Mouse (Mus musculus): ENCODE measurements at regions not wholly inside any gene's neighbourhood (a gene's known extent, or its start where the extent isn't known, plus 50 kb on each side); places are given as distances from the start of the nearest gene placed in this dataset.
"Not testable (repeated sequence)": the region's sequence is repeated elsewhere in the genome, so short reads cannot be mapped to it uniquely, and the experiment has no call there.

DNA sequence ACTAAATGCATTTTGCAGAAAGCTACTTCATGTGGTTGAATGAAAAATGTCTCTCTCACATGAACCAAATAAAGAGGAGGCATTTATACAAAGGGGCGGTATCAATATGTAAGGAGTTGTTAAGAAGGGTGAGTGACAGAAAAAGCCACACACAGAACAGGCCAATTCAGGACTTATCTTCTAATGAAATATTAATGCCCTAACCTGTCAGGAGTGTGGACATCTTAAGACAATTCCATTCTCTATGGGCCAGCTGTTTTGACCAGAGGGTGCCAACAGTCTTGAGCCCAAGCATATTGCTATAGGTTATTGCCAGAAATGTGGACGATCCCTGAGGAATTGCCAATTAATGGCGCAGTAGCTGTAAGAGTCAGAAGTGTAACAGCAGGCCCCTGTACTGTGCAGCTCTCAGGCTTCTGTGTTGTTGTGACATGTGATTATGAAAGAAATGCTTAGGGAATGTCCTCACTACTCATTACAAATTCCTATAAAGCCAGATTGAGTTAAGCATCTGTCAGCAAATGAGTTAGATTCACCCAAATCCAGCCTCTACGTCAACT is 393.8 kb downstream of the Ice1 start:
- H3K36me3 ChIP-seq (ENCODE audit: control insufficient read depth, insufficient read depth, low read length), result no peaks in the 10 kb centered on the region
- no peaks in the 10 kb centered on the region for H3K4me1 ChIP-seq (ENCODE audit: control insufficient read depth, insufficient read depth, insufficient read length, low read length)
- no peak overlapping the region for H3K27ac ChIP-seq (ENCODE audit: insufficient read depth, low read depth, low read length)
- 90% methylated on average over 4 of the region's 4 CpGs for WGBS
- H3K4me3 ChIP-seq (ENCODE audit: low read depth, low read length), result no peak overlapping the region
- no peaks in the 10 kb centered on the region for H3K27me3 ChIP-seq (ENCODE audit: control insufficient read depth, insufficient read depth, low read length)
- TF ChIP-seq CTCF (IDR thresholded peaks at IDR 0.05; ENCODE audit: extremely low read depth, insufficient read length, insufficient replicate concordance, low read depth, low read length), result no peak
- no peak for TF ChIP-seq POLR2A (IDR thresholded peaks at IDR 0.05; ENCODE audit: low read depth, low read length)

DNA sequence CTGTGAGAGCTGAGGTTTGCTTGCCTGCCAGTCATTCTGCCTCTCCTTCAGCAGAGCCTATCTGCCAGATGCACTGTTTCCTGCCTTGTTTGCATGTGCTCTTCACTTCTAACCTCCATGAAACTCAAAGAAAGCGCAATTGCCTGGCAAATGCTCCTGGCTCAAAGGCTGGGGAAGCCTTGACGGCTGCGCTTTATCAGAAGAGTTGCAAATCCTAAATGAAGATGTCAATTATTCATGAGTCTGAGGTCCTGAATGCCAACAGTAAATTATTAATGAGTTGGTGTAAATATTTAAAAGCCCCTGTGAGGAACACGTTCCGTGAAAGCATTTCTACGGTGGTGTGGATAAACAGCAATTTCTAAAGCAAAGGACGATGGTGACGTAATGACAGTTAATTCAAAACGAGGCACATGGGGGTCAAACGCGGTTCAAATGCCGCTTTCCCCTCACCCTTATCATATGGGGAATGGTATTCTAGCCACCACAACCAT is 377.4 kb downstream of the Ice1 start:
- TF ChIP-seq POLR2A (IDR thresholded peaks at IDR 0.05; ENCODE audit: low read depth, low read length) (no peak), CTCF (IDR thresholded peaks at IDR 0.05; ENCODE audit: extremely low read depth, insufficient read length, insufficient replicate concordance, low read depth, low read length) (no peak)
- Histone ChIP-seq H3K36me3 (ENCODE audit: control insufficient read depth, insufficient read depth, low read length) (no peaks in the 10 kb centered on the region), H3K4me3 (ENCODE audit: low read depth, low read length) (no peak overlapping the region), H3K4me1 (ENCODE audit: control insufficient read depth, insufficient read depth, insufficient read length, low read length) (no peaks in the 10 kb centered on the region), H3K27ac (ENCODE audit: insufficient read depth, low read depth, low read length) (no peak overlapping the region), H3K27me3 (ENCODE audit: control insufficient read depth, insufficient read depth, low read length) (no peaks in the 10 kb centered on the region)
- WGBS, result 41% methylated on average over 12 of the region's 12 CpGs

GRCm38 (mm10) chr13:70263654-70264053 is 373.8 kb downstream of the Ice1 start:
- H3K27me3 ChIP-seq (ENCODE audit: control insufficient read depth, insufficient read depth, low read length), result no peaks in the 10 kb centered on the region
- no peaks in the 10 kb centered on the region for H3K4me1 ChIP-seq (ENCODE audit: control insufficient read depth, insufficient read depth, insufficient read length, low read length)
- no peak for TF ChIP-seq POLR2A (IDR thresholded peaks at IDR 0.05; ENCODE audit: low read depth, low read length)
- TF ChIP-seq CTCF (IDR thresholded peaks at IDR 0.05; ENCODE audit: extremely low read depth, insufficient read length, insufficient replicate concordance, low read depth, low read length), result no peak
- no peak overlapping the region for H3K4me3 ChIP-seq (ENCODE audit: low read depth, low read length)
- no peak overlapping the region for H3K27ac ChIP-seq (ENCODE audit: insufficient read depth, low read depth, low read length)
- H3K36me3 ChIP-seq (ENCODE audit: control insufficient read depth, insufficient read depth, low read length), result no peaks in the 10 kb centered on the region
- WGBS, result 75% methylated on average over 3 of the region's 3 CpGs

- 78% methylated on average over 10 of the region's 10 CpGs for WGBS
- H3K4me1 ChIP-seq (ENCODE audit: control insufficient read depth, insufficient read depth, insufficient read length, low read length); H3K27ac ChIP-seq (ENCODE audit: insufficient read depth, low read depth, low read length); H3K36me3 ChIP-seq (ENCODE audit: control insufficient read depth, insufficient read depth, low read length); H3K27me3 ChIP-seq (ENCODE audit: control insufficient read depth, insufficient read depth, low read length); H3K4me3 ChIP-seq (ENCODE audit: low read depth, low read length): not testable (repeated sequence)
Measured at GRCm38 (mm10) chr13:70276884-70277378, 360.5 kb downstream of the Ice1 start.

GRCm38 (mm10) chr13:70277667-70278591 is 359.5 kb downstream of the Ice1 start:
- no peak for TF ChIP-seq POLR2A (IDR thresholded peaks at IDR 0.05; ENCODE audit: low read depth, low read length)
- no peak for TF ChIP-seq CTCF (IDR thresholded peaks at IDR 0.05; ENCODE audit: extremely low read depth, insufficient read length, insufficient replicate concordance, low read depth, low read length)
- Histone ChIP-seq H3K27ac (ENCODE audit: insufficient read depth, low read depth, low read length) (no peak overlapping the region), H3K27me3 (ENCODE audit: control insufficient read depth, insufficient read depth, low read length) (no peaks in the 10 kb centered on the region), H3K4me1 (ENCODE audit: control insufficient read depth, insufficient read depth, insufficient read length, low read length) (no peaks in the 10 kb centered on the region), H3K4me3 (ENCODE audit: low read depth, low read length) (no peak overlapping the region), H3K36me3 (ENCODE audit: control insufficient read depth, insufficient read depth, low read length) (no peaks in the 10 kb centered on the region)
- WGBS, result 81% methylated on average over 13 of the region's 13 CpGs

DNA sequence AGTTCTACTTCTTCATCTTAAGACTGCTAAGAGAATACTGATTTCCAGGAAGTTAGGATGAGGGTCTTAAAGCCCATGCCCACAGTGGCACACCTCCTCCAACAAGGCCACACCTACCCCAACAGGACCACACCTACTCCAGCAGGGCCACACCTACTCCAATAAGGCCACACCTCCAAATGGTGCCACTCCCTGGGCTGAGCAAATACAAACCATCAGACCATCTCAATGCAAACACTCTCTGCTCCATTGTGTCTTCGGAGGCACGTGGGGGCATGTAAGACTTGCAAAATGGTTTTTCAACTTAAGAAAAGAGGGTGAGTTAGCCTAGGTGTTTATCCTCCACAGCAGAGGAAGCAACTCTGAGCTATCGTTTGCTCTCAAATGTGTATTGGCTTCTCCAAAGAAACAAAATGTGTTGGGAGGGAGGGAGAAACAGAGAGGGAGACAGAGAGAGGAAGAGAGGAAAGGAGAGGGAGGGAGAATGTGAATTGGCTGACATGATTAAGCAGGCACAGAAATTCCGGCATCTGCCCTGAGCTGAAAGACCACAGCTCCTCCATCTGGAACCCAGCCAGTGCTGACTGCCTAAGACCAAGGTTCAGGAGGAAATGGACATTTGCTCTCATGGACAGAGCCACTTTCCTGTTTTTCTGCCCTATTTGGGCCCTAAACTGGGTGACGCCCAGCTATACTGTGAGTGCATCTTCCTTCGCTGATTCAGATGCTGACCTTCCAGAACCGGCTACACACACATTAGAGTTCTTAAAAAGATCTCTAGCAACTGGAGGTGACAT is 356.2 kb downstream of the Ice1 start:
- Histone ChIP-seq H3K4me1 (ENCODE audit: control insufficient read depth, insufficient read depth, insufficient read length, low read length) (no peaks in the 10 kb centered on the region), H3K36me3 (ENCODE audit: control insufficient read depth, insufficient read depth, low read length) (no peaks in the 10 kb centered on the region), H3K27ac (ENCODE audit: insufficient read depth, low read depth, low read length) (no peak overlapping the region), H3K27me3 (ENCODE audit: control insufficient read depth, insufficient read depth, low read length) (no peaks in the 10 kb centered on the region), H3K4me3 (ENCODE audit: low read depth, low read length) (no peak overlapping the region)
- 59% methylated on average over 7 of the region's 7 CpGs for WGBS
- TF ChIP-seq POLR2A (IDR thresholded peaks at IDR 0.05; ENCODE audit: low read depth, low read length) (no peak), CTCF (IDR thresholded peaks at IDR 0.05; ENCODE audit: extremely low read depth, insufficient read length, insufficient replicate concordance, low read depth, low read length) (no peak)

- H3K27me3 ChIP-seq (ENCODE audit: control insufficient read depth, insufficient read depth, low read length), result no peaks in the 10 kb centered on the region
- WGBS, result 31% methylated on average over 4 of the region's 4 CpGs
- no peak for TF ChIP-seq CTCF (IDR thresholded peaks at IDR 0.05; ENCODE audit: extremely low read depth, insufficient read length, insufficient replicate concordance, low read depth, low read length)
- TF ChIP-seq POLR2A (IDR thresholded peaks at IDR 0.05; ENCODE audit: low read depth, low read length), result no peak
- no peaks in the 10 kb centered on the region for H3K4me1 ChIP-seq (ENCODE audit: control insufficient read depth, insufficient read depth, insufficient read length, low read length)
- no peak overlapping the region for H3K4me3 ChIP-seq (ENCODE audit: low read depth, low read length)
- H3K27ac ChIP-seq (ENCODE audit: insufficient read depth, low read depth, low read length), result no peak overlapping the region
- H3K36me3 ChIP-seq (ENCODE audit: control insufficient read depth, insufficient read depth, low read length), result no peaks in the 10 kb centered on the region
Measured at GRCm38 (mm10) chr13:70282731-70283130, 354.7 kb downstream of the Ice1 start.

Measured in small intestine, adult 2 months (tissue).